Mouse (Mus musculus) bone marrow macrophage, adult 2 months (primary cell): ENCODE data around the gene Tbc1d14. TPM values are rescaled to one million over a fixed set of nuclear protein-coding genes. Genes with fewer than 3 reads are reported as not detected.

Experiments used
- H3K27ac ChIP-seq: 2 replicates; pipeline ENCODE4 v1.5.1; 2012; ENCODE audit warnings: low read depth, low read length; ENCODE audit not compliant: insufficient read depth
- H3K4me1 ChIP-seq: 2 replicates; pipeline ENCODE4 v1.6.1; 2012; ENCODE audit warnings: low read length; ENCODE audit not compliant: control insufficient read depth, insufficient read depth
- H3K4me3 ChIP-seq: 2 replicates; pipeline ENCODE4 v1.5.1; 2012; ENCODE audit warnings: mild to moderate bottlenecking, low read length, moderate library complexity; ENCODE audit not compliant: insufficient read depth
- CTCF ChIP-seq: IDR thresholded peaks from 2 replicates; pipeline ENCODE4 v1.5.1; 2012; ENCODE audit warnings: low read depth, mild to moderate bottlenecking, low read length, moderate library complexity
- POLR2A ChIP-seq: IDR thresholded peaks from 2 replicates; pipeline ENCODE4 v1.6.1; 2012; ENCODE audit warnings: mild to moderate bottlenecking, low read depth, low read length, borderline replicate concordance
- polyA plus RNA-seq: library from polyadenylated mRNA; stranded (reverse); fragments of >200 nt; gene quantifications from 2 replicates; pipeline ENCODE4 v1.2.4, GENCODE M21; 2012; ENCODE audit not compliant: missing spikeins, insufficient read depth, insufficient read length

Tbc1d14 gene
- polyA plus RNA-seq, 1 experiment, result 57.8 TPM

- no peak for TF ChIP-seq POLR2A
- no peak for TF ChIP-seq CTCF
- no peak overlapping the region for H3K4me3 ChIP-seq
- peaks cover 62% of the 10 kb centered on the region for H3K4me1 ChIP-seq
- H3K27ac ChIP-seq, result no peak overlapping the region
These were observed 25.4 kb downstream of the Tbc1d14 start for GRCm38 (mm10) chr5:36567627-36568026.

DNA sequence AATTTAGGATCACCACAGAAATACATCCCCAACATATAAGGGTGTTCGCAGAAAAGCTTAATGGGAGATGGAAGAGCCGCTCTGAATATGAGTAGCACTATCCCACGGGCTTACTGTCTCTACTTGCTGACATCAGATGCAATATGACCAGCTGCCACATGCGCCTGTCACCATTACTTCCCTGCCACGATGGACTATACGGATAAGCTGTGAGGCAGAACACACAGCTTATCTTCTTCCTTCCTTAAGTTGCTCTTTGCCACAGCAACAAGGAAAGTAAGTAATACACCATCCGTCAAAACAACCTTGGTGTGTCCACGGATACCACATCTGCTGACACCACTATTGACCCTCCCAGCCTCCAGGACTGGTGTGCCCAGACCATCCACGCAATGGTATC is 28.5 kb downstream of the Tbc1d14 start:
- TF ChIP-seq POLR2A (no peak), CTCF (no peak)
- Histone ChIP-seq H3K4me3 (no peak overlapping the region), H3K4me1 (peaks cover 78% of the 10 kb centered on the region), H3K27ac (peak overlapping the region; percentile 92)

GRCm38 (mm10) chr5:36563741-36564140 is 29.3 kb downstream of the Tbc1d14 start:
- Histone ChIP-seq H3K4me3 (peak overlapping the region; percentile 37), H3K27ac (peak overlapping the region; percentile 92), H3K4me1 (peaks cover 78% of the 10 kb centered on the region)
- TF ChIP-seq POLR2A, result no peak
- TF ChIP-seq CTCF, result no peak

DNA sequence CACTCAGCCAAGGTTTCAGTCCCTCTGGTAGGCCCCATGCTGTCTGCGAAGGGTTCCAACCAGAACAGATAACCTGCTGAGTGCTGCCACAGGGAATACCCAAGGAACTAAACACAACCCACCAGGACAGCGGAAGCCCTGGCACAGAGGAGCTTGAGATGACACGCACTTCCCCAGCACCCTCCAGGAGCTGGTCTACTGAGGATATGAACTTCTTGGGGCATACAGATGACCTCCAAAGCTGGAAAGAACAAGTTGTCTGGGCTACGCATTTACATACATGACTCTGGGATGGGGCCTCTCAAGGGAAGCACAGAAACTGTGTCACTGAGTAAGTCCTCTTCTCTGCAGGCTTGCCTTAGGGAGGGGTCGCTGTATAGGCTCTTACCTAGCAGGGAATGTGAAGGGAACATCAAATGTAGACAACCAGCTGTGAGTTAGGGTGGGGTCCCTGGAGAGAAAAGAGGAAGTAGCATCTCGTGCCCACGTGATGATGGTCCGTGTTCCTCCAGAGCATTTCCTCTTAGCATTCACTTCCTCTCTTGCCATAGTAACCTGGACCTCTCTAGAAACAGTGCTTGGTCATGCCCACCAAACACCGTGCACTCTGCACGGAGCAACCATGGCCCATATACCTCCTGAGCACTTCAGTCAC is 30.2 kb downstream of the Tbc1d14 start:
- H3K4me1 ChIP-seq, result peaks cover 79% of the 10 kb centered on the region
- H3K27ac ChIP-seq, result peak overlapping the region; percentile 92
- H3K4me3 ChIP-seq, result peak overlapping the region; percentile 37
- TF ChIP-seq POLR2A (0 out of 2 replicates have a peak, but pooled peaks have one; percentile 20), CTCF (no peak)

GRCm38 (mm10) chr5:36561509-36561908 is 31.6 kb downstream of the Tbc1d14 start:
- Histone ChIP-seq H3K27ac (peak overlapping the region; percentile 92), H3K4me3 (no peak overlapping the region), H3K4me1 (peaks cover 74% of the 10 kb centered on the region)
- no peak for TF ChIP-seq CTCF
- TF ChIP-seq POLR2A, result no peak

- H3K4me3 ChIP-seq, result no peak overlapping the region
- no peak for TF ChIP-seq CTCF
- no peak for TF ChIP-seq POLR2A
- H3K27ac ChIP-seq, result peak overlapping the region; percentile 70
- H3K4me1 ChIP-seq, result peaks cover 68% of the 10 kb centered on the region
These were observed 32.6 kb downstream of the Tbc1d14 start for GRCm38 (mm10) chr5:36560490-36560889.

DNA sequence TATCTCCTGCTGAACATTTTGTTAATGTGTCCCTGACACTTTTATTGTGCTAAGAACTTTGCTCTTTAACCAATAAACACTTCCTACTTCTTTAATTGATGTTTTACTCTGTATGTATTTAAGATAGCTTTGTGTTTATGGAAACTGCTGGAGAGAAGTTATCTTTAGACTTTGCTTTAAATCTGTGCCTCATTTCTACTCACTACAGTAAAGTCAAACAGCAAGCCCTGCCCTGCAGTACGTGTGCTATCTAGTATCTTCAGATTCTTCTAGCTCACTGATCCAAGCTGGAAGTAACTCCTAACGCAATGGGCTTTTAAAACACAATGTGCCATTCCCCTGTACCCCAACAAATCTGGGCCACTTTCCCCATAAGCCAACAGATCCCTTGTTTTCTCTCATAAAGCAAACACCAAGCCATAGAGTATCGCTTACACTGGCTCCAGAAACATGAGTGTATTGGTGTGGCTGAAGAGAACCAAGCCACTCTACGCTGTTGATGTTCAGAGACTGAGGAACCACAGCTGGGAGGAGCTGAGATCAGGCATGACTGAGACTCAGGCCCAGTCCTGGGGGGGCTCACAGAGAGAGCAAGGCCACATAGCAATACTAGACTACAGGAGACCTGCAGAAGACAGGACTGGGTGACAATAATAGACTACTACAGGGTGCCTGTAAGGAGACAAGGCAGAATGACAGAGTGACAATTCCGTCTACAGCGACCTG is 33.4 kb downstream of the Tbc1d14 start:
- Histone ChIP-seq H3K4me3 (0 out of 2 replicates have a peak overlapping the region, but pooled peaks have one; percentile 7), H3K27ac (peak overlapping the region; percentile 70), H3K4me1 (peaks cover 64% of the 10 kb centered on the region)
- TF ChIP-seq CTCF, result no peak
- TF ChIP-seq POLR2A, result no peak

DNA sequence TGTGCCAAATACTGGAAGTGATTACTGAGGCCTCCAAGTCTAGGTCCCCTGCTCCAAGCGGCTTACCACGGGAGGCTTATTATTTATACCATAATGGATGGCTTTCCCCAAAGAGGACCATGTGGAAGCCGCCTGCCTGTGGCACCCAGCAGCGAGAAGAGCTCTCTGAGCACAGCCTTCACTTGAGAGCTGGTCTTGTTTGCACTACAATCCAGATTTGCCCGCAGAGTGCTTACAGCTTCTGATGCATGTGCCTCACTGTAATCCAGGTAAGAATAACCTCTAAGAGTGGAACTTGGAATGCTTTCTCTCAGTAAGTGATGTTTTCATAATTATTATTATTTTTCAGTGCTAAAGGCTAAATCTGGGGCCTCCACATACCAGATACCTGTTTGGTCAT is 34.0 kb downstream of the Tbc1d14 start:
- Histone ChIP-seq H3K4me1 (peaks cover 64% of the 10 kb centered on the region), H3K27ac (no peak overlapping the region), H3K4me3 (no peak overlapping the region)
- TF ChIP-seq CTCF (no peak), POLR2A (no peak)

DNA sequence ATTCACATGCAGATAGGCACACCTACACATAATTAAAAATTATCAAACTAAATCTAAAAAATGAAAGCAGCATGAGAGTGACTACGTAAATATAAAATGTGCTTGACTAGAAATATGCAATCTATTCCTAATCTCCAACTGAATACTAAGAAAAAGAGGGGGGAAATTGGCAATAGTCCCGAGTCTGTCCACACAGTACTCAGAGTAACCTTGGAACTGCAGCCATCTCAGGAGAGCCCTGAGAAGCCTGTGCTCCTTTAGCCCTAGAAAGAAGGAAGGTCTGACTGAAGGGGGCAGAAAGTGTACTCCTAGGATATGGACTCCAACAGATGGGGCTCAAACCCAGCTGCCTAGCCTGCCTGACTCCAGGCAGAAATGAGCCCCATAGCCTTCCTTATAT is 34.5 kb downstream of the Tbc1d14 start:
- H3K27ac ChIP-seq, result no peak overlapping the region
- peaks cover 66% of the 10 kb centered on the region for H3K4me1 ChIP-seq
- no peak overlapping the region for H3K4me3 ChIP-seq
- TF ChIP-seq POLR2A (no peak), CTCF (no peak)

GRCm38 (mm10) chr5:36557584-36558308 is 35.3 kb downstream of the Tbc1d14 start:
- TF ChIP-seq CTCF, result no peak
- no peak for TF ChIP-seq POLR2A
- H3K4me1 ChIP-seq, result peaks cover 68% of the 10 kb centered on the region
- peak overlapping the region; percentile 54 for H3K27ac ChIP-seq
- no peak overlapping the region for H3K4me3 ChIP-seq

GRCm38 (mm10) chr5:36556906-36557305 is 36.2 kb downstream of the Tbc1d14 start:
- TF ChIP-seq CTCF (no peak), POLR2A (no peak)
- Histone ChIP-seq H3K4me3 (no peak overlapping the region), H3K4me1 (peaks cover 66% of the 10 kb centered on the region), H3K27ac (no peak overlapping the region)
